Mouse (Mus musculus): ENCODE measurements around the gene Galt. TPM values are rescaled to one million over a fixed set of nuclear protein-coding genes. Genes with fewer than 3 reads are reported as not detected.

Gene Galt
- polyA plus RNA-seq (2012; ENCODE audit: low replicate concordance), result 30.4 and 49.1 TPM in 2 replicates

GRCm38 (mm10) chr4:41754797-41755337, at the start of gene Galt:
Gene Galt (plus strand): TSS chr4:41755228.

GRCm38 (mm10) chr4:41713197-41714067, 41.6 kb upstream of the Galt start, which contains the start of gene Rpp25l:
Gene Rpp25l (minus strand): TSS chr4:41713534.

DNA sequence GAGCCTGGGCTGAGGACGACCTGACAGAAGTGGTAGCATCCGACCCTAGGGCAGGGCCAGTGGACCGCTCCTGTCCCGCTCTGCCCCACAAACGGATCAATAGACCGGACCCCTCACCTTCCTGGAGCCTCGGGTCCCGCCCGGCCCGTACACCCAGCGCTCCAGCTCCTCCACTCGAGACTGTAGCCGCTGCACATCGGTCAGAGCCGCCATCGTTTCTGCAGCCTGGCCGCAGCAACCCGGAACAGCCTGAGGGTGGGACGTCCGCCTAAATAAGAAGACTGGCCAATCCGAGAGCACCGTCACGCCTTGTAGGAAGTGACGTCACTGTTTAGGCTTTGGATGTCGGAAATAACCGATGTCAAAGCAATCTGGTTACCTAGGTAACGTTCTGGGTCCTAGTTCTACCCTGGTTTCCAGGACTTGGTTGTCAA, 32.1 kb upstream of the Galt start, which contains the start of gene Dctn3:
TSS of gene Dctn3 (minus strand) at position 253 of the 434 bp plus-strand sequence.

DNA sequence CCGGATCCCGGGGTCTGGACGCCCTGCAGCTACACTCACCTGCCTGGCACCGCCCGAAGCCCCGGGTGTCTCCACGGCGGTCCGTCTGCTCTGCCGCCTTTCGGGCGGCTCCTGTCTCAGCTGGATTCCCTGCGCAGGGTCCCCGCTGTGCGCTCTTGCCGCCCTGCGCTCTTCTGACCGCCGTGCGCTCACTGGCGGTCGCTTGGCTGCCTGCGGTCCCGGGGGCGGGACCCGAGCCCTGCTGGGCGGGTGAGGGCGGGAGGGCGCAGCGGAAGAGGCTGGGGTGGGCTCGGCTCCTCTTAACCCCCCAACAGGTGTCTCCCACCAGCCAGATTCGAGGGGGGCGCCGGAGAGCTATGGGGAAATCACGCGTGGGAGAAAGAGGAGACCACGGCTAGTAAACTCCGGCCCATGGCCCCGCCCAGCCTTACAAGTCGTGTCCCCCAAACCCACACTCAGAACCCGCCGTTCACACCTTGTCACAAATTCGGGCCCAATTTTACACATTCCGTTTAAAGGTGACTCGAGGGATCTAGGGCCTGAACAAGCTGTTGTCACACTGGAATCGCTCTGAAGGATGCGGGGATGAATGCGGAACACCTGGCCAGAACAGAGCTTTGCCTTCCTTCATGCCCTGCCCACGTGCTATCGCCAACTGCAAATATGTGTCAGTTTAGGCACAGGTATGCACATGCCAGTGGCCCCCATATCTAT, 23.8 kb upstream of the Galt start, which contains the start of gene Arid3c:
TSS of gene Arid3c (minus strand) at position 91 of the 714 bp plus-strand sequence.

DNA sequence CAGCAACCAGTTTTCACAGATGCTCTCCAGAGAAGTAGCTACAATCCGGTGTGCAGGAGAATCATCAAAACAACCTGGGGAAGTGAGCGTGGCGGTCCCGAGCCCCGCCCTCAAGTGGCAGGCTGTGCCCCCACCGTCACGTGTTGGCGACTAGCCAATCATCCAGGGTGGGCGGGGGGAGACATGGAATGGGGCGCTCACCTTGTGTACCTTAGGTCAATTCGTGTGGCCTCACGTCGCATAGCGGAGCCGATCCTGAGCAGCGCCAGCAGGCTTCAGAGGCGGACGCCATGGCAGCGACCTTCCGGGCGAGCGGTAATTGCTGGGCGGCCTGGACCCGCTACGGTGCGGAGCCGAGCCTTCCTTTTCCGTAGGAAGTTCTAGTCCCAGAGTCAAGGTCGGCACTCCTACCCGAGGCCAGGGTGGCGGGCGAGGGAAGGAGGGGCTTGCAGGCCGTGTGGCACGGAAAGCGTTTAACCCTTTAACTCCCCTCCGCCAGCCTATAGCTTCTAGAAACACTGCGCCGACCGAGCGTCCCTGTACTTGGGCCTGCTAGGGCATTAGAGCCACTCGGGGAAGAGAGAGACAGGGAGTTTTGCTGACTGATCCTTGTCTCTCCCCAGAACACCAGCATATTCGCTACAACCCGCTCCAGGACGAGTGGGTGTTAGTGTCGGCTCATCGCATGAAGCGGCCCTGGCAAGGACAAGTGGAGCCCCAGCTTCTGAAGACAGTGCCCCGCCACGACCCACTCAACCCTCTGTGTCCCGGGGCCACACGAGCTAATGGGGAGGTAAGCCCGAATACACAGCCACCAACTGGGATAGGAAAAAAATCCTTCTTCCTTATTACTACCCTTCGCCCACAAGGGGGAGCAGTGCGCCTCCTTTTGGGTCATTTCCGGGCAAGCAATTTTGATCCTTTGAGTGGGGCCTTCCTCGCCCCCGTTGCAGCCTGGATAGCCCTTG, 594 bp downstream of the Galt start, which contains the start of gene Sigmar1:
TSS of gene Sigmar1 (minus strand) at position 820 of the 968 bp plus-strand sequence.

GRCm38 (mm10) chr4:41774002-41774401, 19.0 kb downstream of the Galt start, which contains the start of gene Ccl27a:
Gene Ccl27a (minus strand): TSS chr4:41774247.

Other genes with a start within 250 kb of the Galt start
- gene 1110017D15Rik, start 237.9 kb upstream of the Galt start, polyA plus RNA-seq (2012; ENCODE audit: low replicate concordance), result not detected in 2 replicates
- 13.1 and 48.1 TPM in 2 replicates for gene Fam219a, start 185.7 kb upstream of the Galt start, polyA plus RNA-seq (2012; ENCODE audit: low replicate concordance)
- not detected in 2 replicates for gene Dnaic1, start 185.5 kb upstream of the Galt start, polyA plus RNA-seq (2012; ENCODE audit: low replicate concordance)
- 1.4 TPM in 2 replicates for gene Enho, start 114.9 kb upstream of the Galt start, polyA plus RNA-seq (2012; ENCODE audit: low replicate concordance)
- 0.27 and 0.59 TPM in 2 replicates for gene Cntfr, start 58.1 kb upstream of the Galt start, polyA plus RNA-seq (2012; ENCODE audit: low replicate concordance)
- 5.0 and 10.5 TPM in 2 replicates for gene Il11ra1, start 55.2 kb upstream of the Galt start, polyA plus RNA-seq (2012; ENCODE audit: low replicate concordance)
- 55.1 and 56.5 TPM in 2 replicates for gene Rpp25l, start 41.7 kb upstream of the Galt start, polyA plus RNA-seq (2012; ENCODE audit: low replicate concordance)
- gene Dctn3, start 32.1 kb upstream of the Galt start, polyA plus RNA-seq (2012; ENCODE audit: low replicate concordance), result 83.5 and 170 TPM in 2 replicates
- not detected in 2 replicates for gene Arid3c, start 24.1 kb upstream of the Galt start, polyA plus RNA-seq (2012; ENCODE audit: low replicate concordance)
- 22.0 and 46.7 TPM in 2 replicates for gene Sigmar1, start 929 bp downstream of the Galt start, polyA plus RNA-seq (2012; ENCODE audit: low replicate concordance)
- not detected in 2 replicates for gene Ccl27a, start 19.0 kb downstream of the Galt start, polyA plus RNA-seq (2012; ENCODE audit: low replicate concordance)
- not detected in 2 replicates for gene Gm21541, start 148.4 kb downstream of the Galt start, polyA plus RNA-seq (2012; ENCODE audit: low replicate concordance)
- 6.3 and 22.1 TPM in 2 replicates for gene Gm20878, start 186.3 kb downstream of the Galt start, polyA plus RNA-seq (2012; ENCODE audit: low replicate concordance)
- not detected in 2 replicates for gene Fam205a4, start 210.8 kb downstream of the Galt start, polyA plus RNA-seq (2012; ENCODE audit: low replicate concordance)

Data from hematopoietic multipotent progenitor cell, adult 10-12 weeks (in vitro differentiated cells).